ENCODE assay signal across 8 mouse cellular contexts in genomic region chr16:35248825-35249224, GRCm38 (mm10).
DNase-seq lines count a peak whose midpoint lies in the region.

No protein-coding gene starts in this region.

- peak; percentile 31 for DNase-seq in kidney, adult 11 months
- no peak for DNase-seq in kidney, postnatal 4 days
- peak; percentile 45 for DNase-seq in adrenal gland, postnatal 14 days
- DNase-seq in cerebellum, postnatal 25 days = peak; percentile 67 to 76
- DNase-seq in heart, postnatal 4 days = peak; percentile 63
- no peak for DNase-seq in urinary bladder, postnatal 10 days (ENCODE audit: low spot score)
- DNase-seq in left cerebral cortex, adult 8-10 months (ENCODE audit: low spot score in 2 of 2) = no peak
- no peak for DNase-seq in lung, postnatal 4 days

Comparison
In these comparisons a context has a peak if more than half of its experiments do, and no peak if none do; other contexts are left out.
1. DNase-seq: peak in kidney, adult 11 months (single experiment), adrenal gland, postnatal 14 days (single experiment), cerebellum, postnatal 25 days (2 of 2) and heart, postnatal 4 days (single experiment); none in kidney, postnatal 4 days (0 of 2), urinary bladder, postnatal 10 days (single experiment), left cerebral cortex, adult 8-10 months (0 of 2) and lung, postnatal 4 days (0 of 2).